Mouse (Mus musculus) bone marrow, adult 2 months (tissue): ENCODE measurements around the gene Gm8947.
"Not testable (repeated sequence)": the region's sequence is repeated elsewhere in the genome, so short reads cannot be mapped to it uniquely, and the experiment has no call there.

ENCODE experiments used
- CTCF ChIP-seq: fragments of 200-500 bp; IDR thresholded peaks from 2 replicates; pipeline ENCODE4 v1.5.1; 2011; ENCODE audit warnings: low read length, control low read depth; ENCODE audit not compliant: control insufficient read depth, insufficient read depth
- POLR2A ChIP-seq: fragments of 200-500 bp; IDR thresholded peaks from 2 replicates; pipeline ENCODE4 v1.6.1; 2011; ENCODE audit warnings: low read depth, mild to moderate bottlenecking, control low read depth, low read length, borderline replicate concordance; ENCODE audit not compliant: control insufficient read depth

GRCm38 (mm10) chr1:151196690-151197089 is 4.5 kb downstream of the Gm8947 start:
- TF ChIP-seq CTCF, POLR2A: not testable (repeated sequence)
